Mouse (Mus musculus): Measurements from ENCODE around the gene Gatb. TPM values are rescaled to one million over a fixed set of nuclear protein-coding genes. Genes with fewer than 3 reads are reported as not detected.

Gatb gene
- total RNA-seq, 2 experiments from 2014 or later, result 20.0 to 24.3 TPM

DNA sequence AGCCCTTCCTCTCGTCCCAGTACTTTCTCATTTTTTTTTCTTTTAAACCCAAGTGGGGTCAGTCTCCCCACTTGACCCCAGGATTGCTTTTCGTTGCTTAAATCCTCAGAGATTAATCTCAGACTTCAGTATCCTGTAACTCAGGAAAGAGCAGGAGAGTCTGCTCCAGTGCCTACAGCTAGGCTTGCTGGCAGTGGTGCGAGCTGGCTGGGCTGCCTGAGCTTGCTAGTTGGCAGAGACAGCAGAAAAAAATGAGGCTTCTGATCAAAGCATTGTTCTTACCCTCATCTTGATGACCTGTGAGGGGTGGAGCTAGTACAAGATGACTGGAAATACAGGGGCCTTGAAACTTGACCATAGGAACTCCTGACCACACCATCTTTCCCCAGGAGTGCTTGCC lies 20.5 kb downstream of the Gatb start:
- no peak for DNase-seq

DNA sequence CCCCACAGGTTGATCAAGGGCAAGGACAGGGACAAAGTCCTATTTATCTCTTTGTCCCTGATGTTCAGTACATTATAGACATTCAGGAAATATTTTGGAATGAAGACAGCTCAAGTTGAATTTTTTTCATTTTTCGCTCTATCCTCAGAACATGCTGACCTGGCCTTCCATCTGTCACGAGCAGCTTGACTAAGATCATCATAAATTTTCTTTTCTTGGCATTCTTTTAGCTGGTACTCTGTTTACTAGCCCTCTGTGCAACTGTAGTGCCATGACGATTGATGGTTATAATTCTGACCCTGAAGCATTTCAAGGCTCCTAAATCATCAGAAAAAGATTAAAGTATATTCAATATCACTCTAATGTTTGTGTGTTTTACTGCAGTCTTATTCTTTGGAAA lies 25.6 kb downstream of the Gatb start:
- DNase-seq, result no peak

DNA sequence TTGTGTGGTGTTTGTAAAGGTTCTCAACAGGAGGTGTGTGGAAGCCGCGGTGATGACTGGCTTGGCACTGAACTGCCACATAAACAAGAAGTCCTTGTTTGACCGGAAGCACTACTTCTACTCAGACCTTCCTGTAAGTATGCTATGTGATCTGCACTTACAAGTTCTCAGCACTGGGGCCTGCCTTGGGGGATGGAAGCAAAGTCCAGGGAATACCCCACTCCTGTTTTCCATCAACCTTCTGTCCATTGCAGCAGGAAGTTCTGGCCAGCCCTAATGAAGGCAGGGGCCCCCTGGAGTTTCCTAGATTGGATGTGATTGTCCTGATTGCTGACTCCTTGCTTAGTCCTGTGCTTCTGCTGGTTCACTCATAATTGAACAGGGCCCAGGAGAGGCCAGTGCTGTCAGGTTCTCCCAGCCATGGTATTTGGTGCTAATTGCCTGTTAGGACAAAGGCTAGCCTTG lies 28.0 kb downstream of the Gatb start:
- DNase-seq, result no peak

DNA sequence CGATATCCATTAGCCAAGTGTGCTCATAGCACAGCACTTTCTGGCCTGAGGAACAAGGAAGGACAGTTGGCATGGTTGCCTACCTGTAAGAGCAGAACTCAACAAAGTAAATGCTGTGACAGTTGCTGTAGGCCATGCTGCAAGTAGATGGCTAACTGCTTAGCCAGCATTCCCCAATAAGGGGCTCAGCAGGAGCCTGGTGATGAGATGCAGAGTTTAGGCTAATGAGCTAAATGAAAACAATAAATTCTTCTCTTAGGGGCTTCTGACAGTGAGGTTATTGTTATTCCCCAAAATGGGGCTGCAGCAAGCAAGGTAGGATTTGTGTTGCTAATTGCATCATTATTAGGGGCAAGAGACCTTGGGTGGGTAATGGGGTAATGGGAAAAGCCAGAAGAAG lies 29.9 kb downstream of the Gatb start:
- DNase-seq, result no peak

DNA sequence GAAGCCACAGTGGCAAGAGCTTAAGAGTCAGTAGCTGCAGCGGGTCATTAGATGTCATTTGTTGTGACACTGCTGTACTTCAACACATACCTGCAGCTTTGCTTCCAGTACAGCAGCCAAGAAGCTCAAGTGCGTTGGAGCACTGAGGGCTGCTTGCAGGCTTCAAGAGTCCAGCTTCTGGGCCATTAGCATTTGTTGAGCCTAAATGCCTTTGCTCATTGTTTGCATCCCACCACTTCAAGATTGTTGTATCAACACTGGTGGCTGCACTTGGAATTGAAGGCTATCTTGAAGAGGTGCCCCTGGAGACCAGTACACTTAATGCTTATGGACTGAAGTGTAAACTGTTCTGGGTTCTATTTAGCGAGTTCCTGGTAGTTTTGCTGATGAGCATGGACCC lies 33.0 kb downstream of the Gatb start:
- DNase-seq, result no peak

DNA sequence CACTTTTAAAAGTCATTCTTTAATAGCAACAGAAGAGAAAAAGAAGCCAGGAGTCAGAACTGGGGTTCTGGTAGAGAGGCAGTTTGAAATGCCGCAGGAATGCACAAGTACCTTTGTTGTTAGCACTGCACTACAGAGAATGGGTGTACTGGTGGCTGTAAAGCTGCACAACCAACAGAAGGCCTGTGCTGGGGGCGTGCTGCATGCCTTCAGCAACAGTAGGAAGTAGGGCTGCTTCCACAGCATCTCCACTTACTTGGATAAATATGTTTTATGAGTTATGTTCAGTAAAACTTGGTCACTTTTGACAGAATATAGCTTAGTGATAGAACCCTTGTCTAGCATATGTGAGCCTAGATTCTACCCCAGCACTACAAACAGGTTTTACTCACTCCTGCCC lies 33.8 kb downstream of the Gatb start:
- no peak for DNase-seq

DNA sequence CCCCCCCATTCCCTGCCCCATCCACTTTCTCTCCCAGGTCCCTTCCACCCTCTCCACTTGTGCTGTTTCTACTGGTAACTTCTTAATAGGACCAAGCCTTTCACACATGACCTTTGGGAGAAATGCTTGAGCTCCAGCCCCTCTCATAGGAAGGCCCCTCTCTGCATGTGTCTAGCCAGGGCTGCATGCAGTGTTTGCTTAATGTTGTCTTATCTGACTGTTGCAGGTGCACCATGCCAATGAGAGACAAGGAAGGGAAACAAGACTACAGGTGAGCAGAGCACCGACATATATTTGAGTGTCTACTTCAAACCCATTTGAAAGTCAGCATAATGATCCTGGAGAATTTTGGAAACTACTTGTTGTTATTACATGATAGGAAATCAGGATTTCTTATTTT lies 42.5 kb downstream of the Gatb start:
- DNase-seq, result no peak

DNA sequence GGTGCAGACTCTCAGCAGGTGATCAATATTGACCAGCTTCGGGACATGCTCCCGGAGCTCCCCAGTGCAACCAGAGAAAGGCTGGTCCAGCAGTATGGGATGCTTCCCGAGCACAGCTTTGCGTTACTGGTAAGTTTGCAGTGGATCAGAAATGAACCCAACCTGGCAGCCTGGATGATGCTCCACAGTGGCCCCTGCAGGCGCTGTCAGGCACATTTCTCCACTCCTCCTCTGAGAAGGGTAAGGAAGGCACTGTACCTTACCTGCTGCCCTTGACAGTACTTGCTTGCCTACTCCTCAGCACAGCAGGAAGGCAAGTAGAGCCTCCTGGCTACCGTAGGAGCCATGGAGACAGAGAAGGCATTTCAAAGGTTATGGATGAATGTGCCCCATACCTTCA lies 45.0 kb downstream of the Gatb start:
- no peak for DNase-seq

DNA sequence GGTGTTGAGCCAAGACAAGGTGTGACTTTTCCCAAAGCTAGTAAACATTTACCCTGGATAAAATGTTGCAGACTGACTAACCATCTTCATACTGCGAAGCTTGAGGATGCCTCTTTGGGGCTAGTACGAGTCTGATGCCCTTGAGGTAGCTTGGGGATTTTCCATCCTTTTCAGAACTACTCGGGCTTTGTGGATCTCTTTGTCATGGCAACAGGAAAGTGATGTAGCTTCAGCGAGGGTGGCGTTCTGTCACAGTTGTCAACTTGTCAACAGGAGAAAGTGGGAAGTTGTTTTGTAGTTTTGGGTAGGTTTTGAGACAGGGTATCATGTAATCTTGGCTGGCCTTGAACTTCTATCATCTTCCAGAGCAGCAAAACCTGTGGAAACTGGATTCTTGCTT lies 45.4 kb downstream of the Gatb start:
- DNase-seq, result no peak

DNA sequence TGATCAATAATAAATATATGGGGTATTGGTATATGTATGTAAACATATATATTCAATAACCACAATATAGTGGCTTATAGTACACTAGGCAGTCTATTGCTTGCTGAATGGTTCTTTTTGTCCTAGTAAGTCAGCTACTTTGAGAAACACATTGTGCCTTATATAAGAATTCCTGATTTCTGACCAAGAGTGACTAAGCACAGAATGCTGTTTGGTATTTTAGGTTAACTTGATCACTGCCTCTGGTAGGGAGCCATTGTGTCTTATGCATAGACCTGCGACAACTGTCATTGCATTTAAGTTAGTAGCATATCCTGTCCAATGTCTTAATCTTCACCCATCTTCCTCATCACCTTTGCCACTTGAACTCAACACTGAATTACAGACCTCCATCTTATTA lies 45.8 kb downstream of the Gatb start:
- no peak for DNase-seq

DNA sequence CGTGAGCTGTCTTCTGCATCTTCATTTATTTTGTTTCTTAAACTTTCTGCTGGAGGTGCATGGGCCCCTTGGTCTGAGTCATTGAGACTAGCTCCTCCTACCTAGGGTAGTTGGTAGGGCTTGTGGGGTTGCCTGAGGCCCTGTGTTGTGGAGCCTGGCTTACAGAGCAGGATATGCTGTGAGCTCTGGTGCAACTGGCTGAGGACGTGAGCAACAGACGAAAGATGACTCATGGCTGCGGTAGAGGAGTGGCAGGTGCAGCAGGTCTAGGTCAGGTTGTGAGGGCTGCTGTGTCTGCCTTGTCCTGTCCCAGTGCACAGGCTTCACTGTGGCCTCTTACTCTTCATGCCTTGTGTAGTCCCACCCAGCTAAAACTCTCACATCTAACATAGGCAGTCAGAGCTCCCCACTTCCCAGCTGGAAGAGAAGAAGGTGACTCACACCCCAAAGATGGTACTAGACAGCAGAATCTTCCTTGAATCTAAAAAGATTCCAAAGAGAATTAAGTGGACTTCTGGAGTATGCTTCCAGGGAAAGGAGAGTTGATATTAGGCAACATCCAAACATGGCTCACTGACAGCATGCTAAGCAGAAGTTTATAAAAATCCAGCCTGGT lies 56.1 kb downstream of the Gatb start:
- DNase-seq, result no peak

DNA sequence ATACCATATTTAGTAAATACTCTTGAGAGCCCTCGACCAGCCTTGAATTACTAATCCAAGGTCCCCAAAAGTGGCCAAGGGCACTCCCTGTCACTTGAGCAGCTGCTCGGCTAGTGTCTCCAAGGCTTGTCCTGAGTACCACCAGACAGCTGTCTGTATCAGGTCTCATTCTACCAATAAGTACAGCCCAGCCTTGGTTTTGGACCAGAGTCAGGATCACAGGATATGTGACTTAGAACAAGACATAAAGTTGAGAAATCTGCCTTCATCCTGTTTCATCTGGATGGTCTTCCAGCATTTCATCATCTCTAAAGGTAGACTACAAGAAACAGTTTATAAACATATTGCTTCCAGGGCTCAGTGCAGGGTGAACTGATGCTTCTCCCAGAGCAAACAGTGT lies 59.8 kb downstream of the Gatb start:
- no peak for DNase-seq

DNA sequence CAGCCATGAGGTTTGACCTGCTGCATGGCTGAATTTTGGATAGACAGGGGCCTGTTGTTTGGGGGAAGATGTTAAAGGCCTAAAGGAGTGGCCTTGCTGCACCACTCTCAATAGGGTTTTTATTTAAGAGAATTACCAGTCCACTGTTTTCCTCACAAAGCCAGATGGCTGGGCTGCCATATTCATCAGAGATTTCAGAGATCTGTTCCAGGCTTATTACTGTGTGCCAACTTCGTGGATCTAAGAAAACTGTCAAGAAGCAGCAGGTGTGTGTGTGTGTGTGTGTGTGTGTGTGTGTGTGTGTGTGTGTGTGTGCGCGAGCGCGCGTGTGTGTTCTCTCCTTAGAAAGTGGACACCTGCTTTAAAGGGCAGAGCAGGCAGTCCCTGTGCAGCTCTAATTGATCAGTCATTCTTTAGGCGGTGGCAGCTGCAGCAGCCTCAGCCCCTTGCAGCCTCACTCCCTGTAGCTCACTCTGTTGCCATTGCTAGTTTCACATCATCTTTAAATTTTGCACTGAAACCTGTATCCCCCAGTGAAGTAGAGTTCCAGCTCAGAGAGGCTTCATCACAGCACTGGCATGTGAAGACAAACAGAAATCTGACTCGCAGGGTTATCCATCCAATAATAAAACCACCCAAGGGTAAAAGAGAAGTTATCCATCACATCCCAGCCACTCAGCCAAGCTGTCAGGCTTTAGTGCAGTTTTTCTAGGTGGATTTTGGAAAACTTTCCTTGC lies 60.6 kb downstream of the Gatb start:
- no peak for DNase-seq

DNA sequence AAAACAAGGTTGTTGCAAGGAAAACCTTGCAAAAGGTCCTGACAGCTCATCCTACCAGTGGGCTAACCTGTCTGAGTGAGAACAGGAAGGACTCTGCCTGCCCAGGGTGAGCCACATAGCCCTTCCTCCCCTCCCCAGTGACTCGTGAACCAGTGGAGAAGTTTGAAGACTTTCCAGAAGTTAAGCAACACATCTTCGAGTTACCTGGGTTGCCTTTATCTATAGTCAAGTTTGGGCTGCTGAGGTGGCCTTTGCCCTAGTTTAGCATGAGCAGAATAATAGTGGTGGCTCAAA lies 61.2 kb downstream of the Gatb start:
- DNase-seq, result no peak

DNA sequence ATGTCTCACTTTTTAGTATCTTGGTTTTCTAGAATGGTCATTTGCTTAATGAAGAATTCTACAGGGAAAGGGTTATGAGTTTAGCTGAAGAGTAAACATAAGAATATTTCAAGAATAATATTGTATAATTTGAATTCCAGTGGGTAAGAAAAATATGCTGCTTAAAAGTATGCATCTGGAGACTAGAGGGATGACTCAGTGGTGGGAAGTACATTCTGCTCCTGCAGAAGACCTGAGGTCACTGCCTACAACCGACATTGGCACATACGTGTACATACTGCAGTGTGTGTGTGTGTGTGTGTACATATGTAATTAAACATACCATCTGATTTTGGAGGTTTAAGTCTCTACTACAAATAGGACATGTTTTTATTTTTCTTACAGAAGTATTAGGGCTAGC lies 61.7 kb downstream of the Gatb start:
- no peak for DNase-seq

DNA sequence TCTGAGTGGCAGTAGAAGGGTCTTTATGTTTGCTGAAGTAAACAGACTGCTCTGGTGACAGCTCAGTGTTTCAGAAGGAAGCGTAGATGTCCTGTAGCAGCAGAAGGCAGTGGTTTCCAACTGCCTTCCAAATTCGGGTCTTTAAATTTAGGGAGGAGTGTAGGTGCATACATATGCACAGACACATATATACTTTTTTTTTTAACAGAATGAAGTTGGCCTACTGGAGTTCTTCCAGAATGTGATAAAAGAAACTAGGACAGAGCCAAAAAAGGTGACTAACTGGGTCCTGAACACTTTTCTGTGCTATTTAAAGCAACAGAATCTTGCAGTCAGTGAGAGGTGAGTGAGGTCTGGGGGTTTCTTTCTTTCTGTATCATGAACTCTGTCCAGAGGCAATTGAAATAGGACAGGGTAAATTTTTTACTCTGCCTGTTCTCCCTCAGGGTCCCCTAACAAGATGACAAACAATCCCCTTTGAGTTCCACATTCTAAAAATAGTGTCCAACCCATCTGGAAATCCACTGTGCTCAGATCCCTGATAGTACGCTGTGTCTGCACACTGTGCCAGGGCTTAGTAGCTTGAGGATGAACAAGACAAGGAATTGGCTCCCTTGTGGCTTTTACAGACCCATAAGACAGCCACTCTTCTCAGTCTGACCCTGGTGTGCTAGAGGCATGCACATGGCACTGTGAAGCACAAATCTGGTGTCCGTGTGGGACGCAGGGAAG lies 63.0 kb downstream of the Gatb start:
- DNase-seq, result no peak

DNA sequence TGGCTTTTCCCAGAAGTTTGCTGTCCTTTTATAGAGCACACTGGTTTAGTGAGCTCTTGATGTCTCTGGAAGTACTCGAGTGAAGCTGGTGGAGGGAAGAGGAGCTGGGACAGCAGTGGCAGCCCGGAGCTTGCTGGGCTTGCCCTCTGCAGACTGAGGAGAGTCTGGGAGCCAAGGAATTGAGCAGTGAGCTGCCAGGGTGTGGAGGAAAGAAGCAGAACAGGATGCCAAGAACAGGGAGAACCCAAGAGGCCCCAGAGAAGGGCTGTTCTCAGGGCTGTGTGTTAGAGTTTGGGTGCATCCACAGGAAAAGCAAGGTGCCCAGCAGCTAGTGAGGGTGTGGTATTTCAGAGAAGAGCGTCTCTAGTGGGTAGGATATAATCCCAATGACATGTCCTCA lies 67.8 kb downstream of the Gatb start:
- DNase-seq, result no peak

DNA sequence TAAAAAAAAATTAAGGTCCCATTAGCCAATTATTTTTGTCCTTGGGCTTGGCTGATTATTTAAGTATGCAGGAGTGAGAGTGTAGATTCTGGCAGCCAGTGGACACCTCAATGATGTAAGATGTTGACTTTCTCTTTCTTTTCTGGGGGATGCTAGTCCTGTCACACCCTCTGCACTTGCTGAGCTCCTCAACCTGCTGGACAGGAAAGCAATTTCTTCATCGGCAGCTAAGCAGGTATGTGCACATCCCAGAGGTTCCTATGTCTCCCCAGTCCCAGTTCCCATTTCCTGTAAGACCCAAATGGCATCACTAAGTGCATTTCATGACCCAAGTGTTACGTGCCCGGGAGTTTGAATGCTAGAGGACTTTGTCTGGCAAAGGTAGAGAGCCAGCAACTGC lies 70.9 kb downstream of the Gatb start:
- DNase-seq, result no peak

DNA sequence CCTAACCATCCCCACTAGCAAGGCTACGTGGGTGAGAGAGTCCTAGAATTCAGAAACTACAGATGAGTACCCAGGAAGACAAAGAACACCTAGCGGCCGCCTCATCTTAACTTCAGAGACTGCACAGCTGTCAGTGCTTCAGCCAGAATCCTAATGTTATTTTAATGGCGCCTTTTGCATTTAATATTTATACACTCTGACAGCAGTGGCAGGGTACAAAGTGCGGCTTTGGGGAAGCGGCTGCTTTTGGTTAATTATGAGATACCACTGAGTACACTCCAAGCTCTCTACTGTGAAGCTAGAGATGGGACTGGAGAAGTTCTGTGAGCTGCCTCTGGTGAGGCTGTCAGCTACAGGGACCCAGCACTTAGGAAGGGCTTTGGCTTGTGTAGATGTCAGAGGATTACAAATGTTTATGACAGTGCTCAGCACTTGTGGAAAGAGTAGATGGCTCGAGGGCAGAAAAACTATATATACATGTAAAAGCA lies 71.6 kb downstream of the Gatb start:
- no peak for DNase-seq

DNA sequence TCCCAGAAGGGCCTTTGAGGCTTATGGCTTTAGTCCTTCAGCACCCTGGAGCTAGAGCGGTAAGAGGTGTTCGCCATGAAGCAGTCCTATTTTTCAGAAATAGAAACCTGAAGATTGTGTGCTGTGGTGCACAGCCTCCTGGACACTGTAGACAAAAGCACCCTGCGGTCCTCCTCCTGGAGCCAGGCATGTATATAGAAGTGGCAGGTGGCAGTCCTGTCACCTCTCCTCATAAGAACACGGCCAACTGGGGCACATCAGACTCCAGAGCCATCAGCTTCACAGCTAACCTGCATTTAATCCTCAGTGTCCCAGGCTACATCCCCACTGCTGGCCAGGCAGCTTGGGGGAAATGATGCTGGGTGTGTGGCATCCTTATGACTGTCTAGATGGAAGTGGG lies 75.3 kb downstream of the Gatb start:
- no peak for DNase-seq

DNA sequence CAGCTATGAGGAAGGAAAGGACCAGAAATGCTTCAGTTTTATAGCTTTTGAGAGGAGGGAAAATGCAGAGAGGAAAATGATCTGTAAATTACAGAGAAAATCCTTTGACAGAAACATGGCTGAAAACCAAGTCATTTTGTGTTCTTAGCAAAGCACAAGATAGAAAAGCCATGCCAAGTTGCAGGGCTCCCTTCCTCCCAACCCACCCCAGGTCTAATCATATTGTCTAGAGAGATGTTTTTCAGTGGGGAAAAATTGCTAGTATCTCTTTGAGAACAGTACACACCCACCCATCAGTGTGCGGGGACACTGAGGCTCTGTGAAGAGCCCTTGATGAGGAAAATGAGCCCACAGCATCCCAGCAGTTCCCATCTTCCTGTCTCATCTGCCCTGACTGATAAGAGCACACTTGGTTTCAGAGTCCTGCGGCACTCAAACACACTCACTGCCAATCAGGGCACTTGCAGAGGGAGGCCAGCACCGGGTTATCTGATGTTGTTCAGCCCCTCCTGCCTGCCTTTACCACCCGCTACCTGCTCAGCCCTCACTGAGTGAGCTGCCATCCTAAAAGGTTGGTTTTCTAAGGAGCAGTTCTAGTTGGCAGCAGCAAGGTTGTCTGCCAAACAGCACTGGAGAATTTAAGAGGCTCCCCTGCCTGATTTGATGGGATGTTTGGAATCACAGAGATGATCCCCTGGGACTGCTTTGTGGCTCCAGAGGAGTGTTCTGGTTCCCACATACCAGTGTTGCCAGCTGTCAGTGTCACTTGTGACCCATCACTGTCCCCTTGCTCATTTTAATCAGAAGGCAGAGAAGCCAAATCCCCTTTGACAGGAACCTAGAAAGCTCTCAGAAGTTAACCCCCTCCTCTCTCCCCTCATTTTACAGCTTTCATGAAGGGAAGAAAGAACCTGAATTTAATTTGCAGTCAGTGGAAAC lies 79.1 kb downstream of the Gatb start:
- no peak for DNase-seq

DNA sequence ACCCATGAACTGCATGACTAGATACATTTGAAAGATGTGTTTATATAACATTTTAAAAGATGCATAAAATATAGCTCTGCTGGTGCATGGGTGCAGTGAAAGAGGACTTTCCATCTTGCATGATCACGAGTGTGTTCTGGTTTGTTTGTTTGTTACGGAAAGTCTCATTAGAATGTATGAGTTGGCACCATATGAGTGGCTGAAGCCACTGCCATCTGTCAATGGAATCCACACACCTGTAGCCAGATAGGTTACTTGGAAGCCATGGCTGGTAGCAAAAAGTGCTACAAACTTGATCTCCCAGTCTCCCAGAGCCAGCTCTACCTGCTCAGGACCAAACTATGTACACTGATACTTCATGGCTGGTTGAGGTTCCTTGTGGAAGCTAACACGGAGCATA lies 81.6 kb downstream of the Gatb start:
- no peak for DNase-seq

DNA sequence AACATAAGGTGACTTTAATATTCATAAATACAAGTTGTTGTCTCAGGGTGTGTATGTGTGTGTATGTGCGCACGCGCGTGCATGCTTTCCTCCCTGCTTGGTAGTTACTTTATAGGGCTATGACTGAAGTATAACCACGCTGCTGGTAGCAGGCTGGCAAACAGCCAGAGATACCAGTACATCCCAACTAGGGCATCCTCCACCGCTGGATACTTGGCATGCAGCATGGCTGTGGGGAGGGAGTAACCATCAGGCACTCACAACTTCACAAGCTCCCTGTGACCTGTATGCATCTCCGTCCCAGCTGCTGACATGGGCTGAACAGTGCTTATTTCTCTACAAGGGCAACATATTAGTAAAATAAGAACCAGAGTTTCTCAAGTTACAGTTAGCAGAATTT lies 85.8 kb downstream of the Gatb start:
- DNase-seq, result no peak

All from layer of hippocampus, postnatal 36 days (tissue).